Mouse (Mus musculus): Measurements from ENCODE around the gene Setdb2. TPM values are rescaled to one million over a fixed set of nuclear protein-coding genes. Genes with fewer than 3 reads are reported as not detected.

Setdb2 gene
- 28.6 TPM for polyA plus RNA-seq (2017; shearing (Covaris generic))

GRCm38 (mm10) chr14:59440558-59441471 is at the start of gene Setdb2, which contains the start of gene Cab39l:
Gene Setdb2, minus strand, starts transcription at chr14:59440884.
Gene Cab39l, plus strand, starts transcription at chr14:59440972.

GRCm38 (mm10) chr14:59395281-59395680 is 45.4 kb downstream of the Setdb2 start, which contains the start of gene Phf11c:
Gene Phf11c, minus strand, starts transcription at chr14:59395381.

GRCm38 (mm10) chr14:59365244-59365644 is 75.4 kb downstream of the Setdb2 start, which contains the start of gene Phf11d:
Gene Phf11d, minus strand, starts transcription at chr14:59365470.

Other genes with a start within 250 kb of the Setdb2 start
- gene Rcbtb1, start 239.7 kb downstream of the Setdb2 start, polyA plus RNA-seq (2017; shearing (Covaris generic)), result 21.1 TPM
- gene Gm6904, start 180.7 kb downstream of the Setdb2 start, polyA plus RNA-seq (2017; shearing (Covaris generic)), result 10.5 TPM
- gene Phf11a, start 143.4 kb downstream of the Setdb2 start, polyA plus RNA-seq (2017; shearing (Covaris generic)), result 44.9 TPM
- gene Phf11b, start 99.5 kb downstream of the Setdb2 start, polyA plus RNA-seq (2017; shearing (Covaris generic)), result 249 TPM
- 17.7 TPM for gene Phf11d, start 75.4 kb downstream of the Setdb2 start, polyA plus RNA-seq (2017; shearing (Covaris generic))
- 27.2 TPM for gene Phf11c, start 45.5 kb downstream of the Setdb2 start, polyA plus RNA-seq (2017; shearing (Covaris generic))
- gene Cab39l, start 88 bp upstream of the Setdb2 start, polyA plus RNA-seq (2017; shearing (Covaris generic)), result 59.1 TPM
- 38.4 TPM for gene Cdadc1, start 157.1 kb upstream of the Setdb2 start, polyA plus RNA-seq (2017; shearing (Covaris generic))
- gene Shisa2, start 184.4 kb upstream of the Setdb2 start, polyA plus RNA-seq (2017; shearing (Covaris generic)), result not detected

All from activated CD4-positive, CD25-positive, alpha-beta regulatory T cell, adult 9 weeks (primary cell).